Mouse (Mus musculus) heart, adult 2 months (tissue): Measurements from ENCODE around the gene Muc5b.

Experiments
- CTCF ChIP-seq: fragments of 200-600 bp; IDR thresholded peaks from 2 replicates; pipeline ENCODE4 v1.8.1; 2022; ENCODE audit warnings: antibody characterized with exemption, mild to moderate bottlenecking, moderate library complexity
- EP300 ChIP-seq: fragments of 200-500 bp; IDR thresholded peaks from 2 replicates; pipeline ENCODE4 v1.6.1; 2011; ENCODE audit warnings: low read depth, low read length, control low read depth; ENCODE audit not compliant: insufficient read depth
- POLR2A ChIP-seq: fragments of 200-500 bp; IDR thresholded peaks from 2 replicates; pipeline ENCODE4 v1.6.1; 2011; ENCODE audit warnings: mild to moderate bottlenecking, low read depth, low read length, control low read depth; ENCODE audit not compliant: insufficient read depth

GRCm38 (mm10) chr7:141902791-141903190 lies 63.9 kb downstream of the Muc5b start:
- no peak for TF ChIP-seq POLR2A
- TF ChIP-seq EP300 = no peak
- no peak for TF ChIP-seq CTCF
